Mouse (Mus musculus): ENCODE data around the gene Numa1.

Gene Numa1

DNA sequence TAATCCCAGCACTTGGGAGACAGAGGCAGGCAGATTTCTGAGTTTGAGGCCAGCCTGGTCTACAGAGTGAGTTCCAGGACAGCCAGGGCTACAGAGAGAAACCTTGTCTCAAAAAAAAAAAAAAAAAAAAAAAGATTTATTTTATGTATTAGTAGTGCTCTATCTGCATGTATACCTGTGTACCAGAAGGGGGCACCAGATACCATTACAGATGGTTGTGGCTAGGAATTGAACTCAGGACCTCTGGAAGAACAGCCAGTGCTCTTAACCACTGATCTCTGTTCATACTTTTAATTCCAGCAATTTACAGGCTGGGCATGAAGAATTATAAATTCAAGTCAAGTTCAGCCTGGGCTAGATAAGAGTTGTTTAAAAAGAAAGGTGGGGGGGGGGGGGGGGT, 114.6 kb downstream of the Numa1 start:
- peak; percentile 55 for DNase-seq (ENCODE audit: low read depth)

DNA sequence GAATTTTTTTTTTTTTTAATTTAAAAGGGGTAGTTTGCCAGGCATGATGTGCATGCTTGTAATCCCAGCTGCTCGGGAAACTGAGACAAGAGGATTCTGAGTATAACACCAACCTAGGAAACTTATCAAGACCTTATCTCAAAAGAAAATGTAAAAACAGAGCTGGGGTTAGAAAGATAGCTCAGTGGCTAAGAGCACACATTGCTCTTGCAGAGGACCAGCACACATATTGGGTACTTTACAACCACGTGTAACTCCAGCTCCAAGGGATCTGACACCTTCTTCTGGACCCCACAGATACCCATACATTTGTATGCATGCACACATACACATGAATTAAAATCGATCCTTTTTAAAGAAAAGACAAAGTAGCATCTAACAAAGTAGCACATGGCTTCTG, 127.4 kb downstream of the Numa1 start:
- DNase-seq (ENCODE audit: low read depth), result no peak

- DNase-seq (ENCODE audit: low read depth), result no peak
These were observed 128.3 kb downstream of the Numa1 start for GRCm38 (mm10) chr7:102062203-102062602.

- DNase-seq (ENCODE audit: low read depth), result no peak
These were observed 130.0 kb downstream of the Numa1 start for GRCm38 (mm10) chr7:102063891-102064290.

Measured in naive thymus-derived CD4-positive, alpha-beta T cell, adult 2 months (primary cell).